Mouse (Mus musculus) lung, embryonic 14.5 days (tissue): ENCODE results near the gene Fam207a. TPM values are rescaled to one million over a fixed set of nuclear protein-coding genes. Genes with fewer than 3 reads are reported as not detected.

ENCODE experiments used
- ATAC-seq: fragments of 200-750 bp; cut with Nextera tagmentation; 2 replicates; pipeline ENCODE4 v1.8.0; 2017; ENCODE audit warnings: mild to moderate bottlenecking, moderate TSS enrichment, moderate library complexity; ENCODE audit not compliant: insufficient read depth
- DNase-seq: peaks from one replicate; pipeline ENCODE4 v3.0.0-alpha.2; 2015
- H3K27ac ChIP-seq: fragments of 300-500 bp; sonication (generic); 2 replicates; pipeline ENCODE4 v1.5.1; 2014; ENCODE audit warnings: low read depth, mild to moderate bottlenecking, moderate library complexity
- H3K27me3 ChIP-seq: fragments of 300-500 bp; sonication (generic); 2 replicates; pipeline ENCODE4 v1.6.1; 2014; ENCODE audit warnings: low read length, control low read depth; ENCODE audit not compliant: insufficient read depth
- H3K36me3 ChIP-seq: fragments of 300-500 bp; sonication (generic); 2 replicates; pipeline ENCODE4 v1.6.1; 2014; ENCODE audit warnings: control low read depth; ENCODE audit not compliant: insufficient read depth
- H3K4me1 ChIP-seq: fragments of 300-500 bp; sonication (generic); 2 replicates; pipeline ENCODE4 v1.6.1; 2014; ENCODE audit warnings: antibody characterized with exemption, control low read depth; ENCODE audit not compliant: insufficient read depth
- H3K4me2 ChIP-seq: fragments of 300-500 bp; sonication (generic); 2 replicates; pipeline ENCODE4 v1.6.1; 2014; ENCODE audit warnings: mild to moderate bottlenecking
- H3K4me3 ChIP-seq: fragments of 300-500 bp; sonication (generic); 2 replicates; pipeline ENCODE4 v1.5.1; 2014; ENCODE audit warnings: low read depth, low read length
- H3K9ac ChIP-seq: fragments of 300-500 bp; sonication (generic); 2 replicates; pipeline ENCODE4 v1.6.1; 2014
- H3K9me3 ChIP-seq: fragments of 300-500 bp; sonication (generic); 2 replicates; pipeline ENCODE4 v1.6.1; 2016; ENCODE audit warnings: low read depth, low read length, control low read depth
- CTCF ChIP-seq: IDR thresholded peaks from 2 replicates; pipeline ENCODE4 v1.5.1; 2016; ENCODE audit warnings: antibody characterized with exemption, low read depth
- WGBS: fragments of 180-500 bp; shearing (Covaris S2); extraction: QIAGEN DNeasy Blood & Tissue Kit; methylation state at CpG from one replicate; pipeline ENCODE4 v1.1.7; 2014; 5-methylcytosine and 5-hydroxymethylcytosine counted together
- polyA plus RNA-seq: library from polyadenylated mRNA; unstranded; fragments of >200 nt; fragmentation: Nextera tagmentation; extraction: Ambion mirVana; gene quantifications from 2 replicates; pipeline ENCODE4 v1.2.1, GENCODE M21; 2014

Gene Fam207a
- polyA plus RNA-seq, 1 experiment from 2014 or later, result 43.8 TPM

DNA sequence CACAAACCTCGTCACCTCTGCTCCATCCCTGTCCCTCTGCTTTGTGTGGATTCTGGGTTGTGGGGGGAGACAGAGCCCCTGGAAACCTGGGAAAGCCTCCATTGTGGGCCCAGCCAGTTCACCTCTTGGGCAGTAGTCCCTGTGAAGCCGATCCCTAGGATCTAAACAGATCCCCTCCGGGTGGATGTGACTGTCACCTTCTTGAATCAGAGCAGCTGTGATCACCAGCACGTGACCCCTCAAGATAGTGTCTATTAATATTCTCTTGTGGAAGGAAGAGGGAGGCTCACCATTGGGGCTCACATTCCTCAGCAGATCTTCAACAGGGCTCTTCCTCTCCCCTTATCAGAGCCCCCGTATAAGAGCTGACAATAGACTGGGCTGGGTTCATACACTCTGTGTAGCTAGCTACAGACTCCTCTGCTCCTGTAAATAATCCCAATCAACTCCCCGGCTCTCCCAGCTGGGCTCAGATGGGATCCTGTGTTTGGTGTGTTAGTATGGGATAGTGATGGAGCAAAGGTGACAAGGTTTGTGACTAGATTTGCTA, 66.8 kb downstream of the Fam207a start:
- Histone ChIP-seq H3K27ac (peak overlapping the region; percentile 60; the same call in 1 of the 2 replicates), H3K36me3 (no peaks in the 10 kb centered on the region), H3K9ac (0 out of 2 replicates have a peak overlapping the region, but pooled peaks have one; percentile 34), H3K4me2 (peak overlapping the region; percentile 62), H3K27me3 (no peaks in the 10 kb centered on the region), H3K4me3 (peak overlapping the region; percentile 24; the same call in 1 of the 2 replicates), H3K4me1 (peaks cover 19% of the 10 kb centered on the region), H3K9me3 (no peaks in the 10 kb centered on the region)
- DNase-seq (no peak), ATAC-seq (peak; percentile 56; the same call in 1 of the 2 replicates)
- no peak for TF ChIP-seq CTCF
- 36% methylated on average over 6 of the region's 6 CpGs for WGBS

DNA sequence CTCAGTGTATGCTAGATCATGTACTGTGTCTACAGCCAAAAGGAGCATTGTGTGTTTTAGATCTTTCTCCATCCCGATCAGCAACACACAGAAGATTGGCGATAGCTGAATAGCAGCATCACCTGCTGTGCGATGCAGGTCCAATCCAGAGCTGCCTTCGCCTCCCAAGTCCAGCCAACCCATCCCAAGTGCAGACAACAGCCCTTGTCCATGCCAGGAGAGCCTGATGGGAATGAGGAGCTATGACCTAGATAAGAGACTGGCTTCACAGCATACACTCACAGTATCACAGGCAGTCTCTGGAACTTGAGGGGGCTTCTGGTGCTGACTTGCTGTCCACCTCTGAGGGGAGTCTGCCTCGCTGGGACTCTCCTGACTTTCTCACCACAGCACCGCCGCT, 67.4 kb downstream of the Fam207a start:
- Histone ChIP-seq H3K4me2 (no peak overlapping the region), H3K36me3 (no peaks in the 10 kb centered on the region), H3K4me3 (no peak overlapping the region), H3K9ac (no peak overlapping the region), H3K27ac (no peak overlapping the region), H3K27me3 (no peaks in the 10 kb centered on the region), H3K9me3 (no peaks in the 10 kb centered on the region), H3K4me1 (peaks cover 19% of the 10 kb centered on the region)
- ATAC-seq, result no peak
- no peak for TF ChIP-seq CTCF
- WGBS, result 72% methylated on average over 7 of the region's 7 CpGs
- DNase-seq, result no peak

DNA sequence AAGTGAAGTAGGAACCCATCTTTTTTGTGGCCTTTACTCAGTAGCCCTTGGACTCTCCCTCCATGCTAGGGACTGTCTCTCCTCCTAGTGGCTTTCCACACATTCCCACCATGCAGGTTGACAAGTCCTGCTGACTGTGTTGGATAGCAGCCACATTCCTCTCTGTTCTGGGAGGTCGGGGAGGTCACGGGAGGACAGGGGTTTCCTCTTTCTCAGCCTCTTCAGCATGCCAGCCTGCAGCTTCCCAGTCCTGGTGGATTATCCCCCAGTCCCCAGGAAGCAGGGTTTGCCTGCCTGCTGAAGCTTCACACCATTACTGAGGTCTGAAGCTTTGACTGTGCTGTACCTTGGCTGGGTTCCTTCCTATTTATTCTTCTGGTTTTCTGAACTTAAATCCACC, 67.8 kb downstream of the Fam207a start:
- H3K27me3 ChIP-seq, result no peaks in the 10 kb centered on the region
- no peak overlapping the region for H3K9ac ChIP-seq
- H3K4me1 ChIP-seq, result peaks cover 19% of the 10 kb centered on the region
- no peaks in the 10 kb centered on the region for H3K9me3 ChIP-seq
- H3K27ac ChIP-seq, result no peak overlapping the region
- DNase-seq (peak; percentile 28), ATAC-seq (no peak)
- H3K4me3 ChIP-seq, result no peak overlapping the region
- no peaks in the 10 kb centered on the region for H3K36me3 ChIP-seq
- TF ChIP-seq CTCF, result no peak
- 12% methylated on average over 2 of the region's 2 CpGs for WGBS
- H3K4me2 ChIP-seq, result no peak overlapping the region

DNA sequence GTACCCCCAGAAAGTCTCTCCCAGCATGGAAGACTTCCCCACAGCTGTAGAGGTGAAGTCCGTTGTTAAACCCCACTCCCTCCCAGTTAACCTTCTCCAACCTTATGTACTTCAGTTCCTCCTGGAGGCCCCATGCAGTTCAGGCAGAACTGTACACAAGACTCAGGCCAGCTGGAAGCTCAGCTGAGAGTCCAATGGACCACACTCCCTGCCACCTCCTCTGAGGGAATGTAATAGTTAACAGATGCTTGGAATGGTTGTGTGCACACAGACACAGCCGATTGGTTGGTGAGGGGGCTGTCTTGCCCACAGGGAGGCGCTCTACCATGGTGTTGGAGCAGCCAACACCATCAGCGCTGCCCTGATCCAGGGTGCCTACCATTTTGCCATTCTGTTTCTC, 73.3 kb downstream of the Fam207a start:
- Histone ChIP-seq H3K4me1 (peaks cover 17% of the 10 kb centered on the region), H3K4me2 (no peak overlapping the region), H3K9me3 (no peaks in the 10 kb centered on the region), H3K27ac (no peak overlapping the region), H3K36me3 (no peaks in the 10 kb centered on the region), H3K9ac (no peak overlapping the region), H3K4me3 (no peak overlapping the region), H3K27me3 (no peaks in the 10 kb centered on the region)
- no peak for ATAC-seq
- WGBS, result 69% methylated on average over 4 of the region's 4 CpGs
- DNase-seq, result no peak
- peak; percentile 29; the same call in 1 of the 2 replicates for TF ChIP-seq CTCF

DNA sequence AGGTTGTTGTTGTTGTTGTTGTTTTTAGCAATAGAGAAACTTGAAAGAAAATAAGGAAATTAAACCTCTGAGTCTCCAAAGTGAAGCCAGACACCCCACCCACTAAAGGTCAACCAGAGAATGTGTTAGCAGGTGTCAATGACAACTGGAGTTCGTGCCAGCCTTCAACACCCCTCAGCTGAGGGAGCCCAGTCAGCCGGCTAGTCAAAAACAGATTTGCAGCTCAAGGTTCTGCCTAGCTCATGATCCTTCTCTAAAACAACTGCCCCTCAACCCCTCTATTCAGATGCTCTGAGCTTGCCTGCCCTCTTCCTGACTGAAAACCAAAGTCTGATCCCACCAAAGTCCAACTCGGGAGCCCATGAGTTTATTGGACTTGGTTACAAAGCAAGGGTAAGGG, 73.8 kb downstream of the Fam207a start:
- Histone ChIP-seq H3K9me3 (no peaks in the 10 kb centered on the region), H3K36me3 (no peaks in the 10 kb centered on the region), H3K27ac (peak overlapping the region; percentile 12; the same call in 1 of the 2 replicates), H3K27me3 (no peaks in the 10 kb centered on the region), H3K4me3 (no peak overlapping the region), H3K9ac (no peak overlapping the region), H3K4me1 (peaks cover 17% of the 10 kb centered on the region), H3K4me2 (no peak overlapping the region; the same call in 1 of the 2 replicates)
- TF ChIP-seq CTCF, result no peak
- DNase-seq (no peak), ATAC-seq (no peak)
- WGBS, result 44% methylated on average over 3 of the region's 3 CpGs

DNA sequence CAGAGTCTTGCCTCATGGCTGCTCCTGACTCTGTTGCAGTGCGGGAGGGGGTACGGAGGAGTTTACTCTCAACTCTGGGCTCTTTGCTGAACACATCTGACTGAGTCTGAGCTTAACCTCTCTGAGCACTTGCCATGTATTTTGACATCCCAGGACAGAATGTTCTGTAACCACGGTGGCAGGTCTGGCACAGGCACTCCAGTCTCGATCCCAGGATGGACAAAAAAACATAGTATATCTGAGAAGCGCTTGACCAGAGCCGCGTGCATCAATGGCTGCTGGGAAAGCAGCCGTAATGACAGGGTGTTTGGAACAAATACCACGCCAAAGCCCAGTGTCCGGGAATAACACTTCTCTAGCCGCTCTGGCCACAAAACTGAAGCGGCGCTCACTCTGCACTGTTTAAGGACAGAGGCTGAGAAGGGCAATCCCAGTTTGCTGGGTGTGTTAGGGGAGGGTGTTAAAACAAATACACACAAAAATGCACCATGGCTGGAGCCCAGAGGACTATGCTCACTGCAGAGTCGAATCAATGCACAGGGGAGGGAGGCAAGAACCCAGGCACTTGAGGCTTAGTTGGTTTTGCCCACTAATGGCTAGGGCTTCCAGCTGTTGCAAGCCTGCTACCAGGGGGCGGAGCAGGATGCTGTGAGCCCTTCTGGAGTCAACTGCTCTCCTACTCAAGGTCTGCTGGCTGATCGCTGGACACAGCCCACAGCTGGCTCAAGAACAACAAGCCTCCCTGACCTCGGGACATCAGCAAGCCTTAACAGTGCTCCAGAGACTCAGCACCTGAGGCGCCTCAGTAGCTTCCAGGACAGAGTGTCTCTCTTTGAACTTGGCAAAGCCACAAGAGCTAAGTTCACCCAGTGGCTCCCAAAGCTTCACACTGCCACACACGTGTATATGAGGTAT, 74.5 kb downstream of the Fam207a start:
- no peak for TF ChIP-seq CTCF
- Histone ChIP-seq H3K4me3 (no peak overlapping the region), H3K27ac (peak overlapping the region; percentile 42; the same call in 1 of the 2 replicates), H3K4me2 (peak overlapping the region; percentile 41), H3K9me3 (no peaks in the 10 kb centered on the region), H3K9ac (no peak overlapping the region), H3K4me1 (peaks cover 17% of the 10 kb centered on the region), H3K36me3 (no peaks in the 10 kb centered on the region), H3K27me3 (no peaks in the 10 kb centered on the region)
- DNase-seq, result peak; percentile 71
- WGBS, result 28% methylated on average over 19 of the region's 19 CpGs
- ATAC-seq, result peak; percentile 74

DNA sequence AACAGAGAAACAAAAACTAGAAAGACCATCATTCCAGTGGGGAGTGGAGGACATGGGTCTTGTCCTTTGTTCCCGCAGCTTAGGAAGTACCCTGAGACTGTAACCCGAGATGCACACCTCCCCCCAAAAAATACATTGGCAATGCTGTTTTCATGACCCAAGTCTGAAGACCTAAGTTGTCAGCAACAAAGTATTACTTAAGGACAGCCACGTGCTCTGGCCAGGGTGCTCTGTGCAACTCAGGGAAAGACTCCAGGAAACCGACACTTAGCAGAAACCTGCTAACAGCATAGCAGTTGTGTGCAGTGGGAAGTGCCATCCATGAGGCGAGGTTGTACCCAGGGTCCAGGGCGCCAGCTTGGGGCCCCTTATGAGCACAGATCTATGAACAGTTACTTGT, 75.3 kb downstream of the Fam207a start:
- Histone ChIP-seq H3K4me1 (peaks cover 19% of the 10 kb centered on the region), H3K4me2 (peak overlapping the region; percentile 41; the same call in 1 of the 2 replicates), H3K27me3 (no peaks in the 10 kb centered on the region), H3K4me3 (no peak overlapping the region), H3K36me3 (no peaks in the 10 kb centered on the region), H3K27ac (peak overlapping the region; percentile 30; the same call in 1 of the 2 replicates), H3K9me3 (no peaks in the 10 kb centered on the region), H3K9ac (no peak overlapping the region)
- ATAC-seq, result no peak
- 40% methylated on average over 6 of the region's 6 CpGs for WGBS
- peak; percentile 21 for DNase-seq
- TF ChIP-seq CTCF, result no peak
